Mouse (Mus musculus): ENCODE measurements around the gene Krtcap3. TPM values are rescaled to one million over a fixed set of nuclear protein-coding genes. Genes with fewer than 3 reads are reported as not detected.

Krtcap3 gene
- total and polyA plus RNA-seq, 3 experiments: 1.2 to 6.4 (median 1.5) TPM

- TF ChIP-seq POLR2A (IDR thresholded peaks at IDR 0.05; ENCODE audit: insufficient read depth, low read depth, low read length) (no peak), CTCF (IDR thresholded peaks at IDR 0.05) (no peak), EP300 (IDR thresholded peaks at IDR 0.05; ENCODE audit: insufficient read depth, low read depth, low read length) (no peak)
- H3K9ac ChIP-seq (ENCODE audit: low read depth, low read length): no peak overlapping the region
- WGBS: 44% methylated on average over 7 of the region's 7 CpGs
- H3K27me3 ChIP-seq (ENCODE audit: control insufficient read depth, insufficient read depth, low read length): no peaks in the 10 kb centered on the region
- H3K4me3 ChIP-seq: no peak overlapping the region
- no peak overlapping the region for H3K27ac ChIP-seq
- peaks cover 5% of the 10 kb centered on the region for H3K79me2 ChIP-seq (replicated peaks; ENCODE audit: control insufficient read depth, insufficient read depth, low read length)
- no peak for DNase-seq
- intact Hi-C loops (cut with DNase I): no loop called here
- H3K36me3 ChIP-seq (ENCODE audit: control insufficient read depth, insufficient read depth, low read length): peaks cover 7% of the 10 kb centered on the region
- peaks cover 6% of the 10 kb centered on the region for H3K4me1 ChIP-seq (ENCODE audit: control insufficient read depth, insufficient read depth, low read length)
These were observed 33.2 kb upstream of the Krtcap3 start for GRCm38 (mm10) chr5:31218294-31218693.

GRCm38 (mm10) chr5:31219070-31219469, 32.4 kb upstream of the Krtcap3 start:
- Histone ChIP-seq H3K9ac (ENCODE audit: low read depth, low read length) (no peak overlapping the region), H3K27me3 (ENCODE audit: control insufficient read depth, insufficient read depth, low read length) (no peaks in the 10 kb centered on the region), H3K4me3 (peak overlapping the region; percentile 98), H3K79me2 (replicated peaks; ENCODE audit: control insufficient read depth, insufficient read depth, low read length) (peaks cover 5% of the 10 kb centered on the region), H3K4me1 (ENCODE audit: control insufficient read depth, insufficient read depth, low read length) (peaks cover 6% of the 10 kb centered on the region), H3K36me3 (ENCODE audit: control insufficient read depth, insufficient read depth, low read length) (peaks cover 7% of the 10 kb centered on the region), H3K27ac (no peak overlapping the region)
- no peak for TF ChIP-seq EP300 (IDR thresholded peaks at IDR 0.05; ENCODE audit: insufficient read depth, low read depth, low read length)
- peak; percentile 65 for TF ChIP-seq CTCF (IDR thresholded peaks at IDR 0.05)
- 0% methylated on average over 2 of the region's 2 CpGs for WGBS
- intact Hi-C loops (cut with DNase I): no loop called here
- DNase-seq: no peak

GRCm38 (mm10) chr5:31219474-31219873, 32.0 kb upstream of the Krtcap3 start:
- Histone ChIP-seq H3K4me1 (ENCODE audit: control insufficient read depth, insufficient read depth, low read length) (peaks cover 6% of the 10 kb centered on the region), H3K9ac (ENCODE audit: low read depth, low read length) (peak overlapping the region; percentile 94), H3K36me3 (ENCODE audit: control insufficient read depth, insufficient read depth, low read length) (peaks cover 7% of the 10 kb centered on the region), H3K79me2 (replicated peaks; ENCODE audit: control insufficient read depth, insufficient read depth, low read length) (peaks cover 5% of the 10 kb centered on the region), H3K27me3 (ENCODE audit: control insufficient read depth, insufficient read depth, low read length) (no peaks in the 10 kb centered on the region), H3K27ac (peak overlapping the region; percentile 92), H3K4me3 (peak overlapping the region; percentile 98)
- intact Hi-C loops (cut with DNase I): no loop called here
- under 1% methylated on average over 11 of the region's 11 CpGs for WGBS
- no peak for TF ChIP-seq POLR2A (IDR thresholded peaks at IDR 0.05; ENCODE audit: insufficient read depth, low read depth, low read length)
- TF ChIP-seq CTCF (IDR thresholded peaks at IDR 0.05): no peak
- TF ChIP-seq EP300 (IDR thresholded peaks at IDR 0.05; ENCODE audit: insufficient read depth, low read depth, low read length): no peak
- DNase-seq: no peak

- H3K4me3 ChIP-seq: peak overlapping the region; percentile 98
- H3K27ac ChIP-seq: peak overlapping the region; percentile 92
- peaks cover 7% of the 10 kb centered on the region for H3K36me3 ChIP-seq (ENCODE audit: control insufficient read depth, insufficient read depth, low read length)
- peak; percentile 47 for TF ChIP-seq CTCF (IDR thresholded peaks at IDR 0.05)
- no peak for TF ChIP-seq POLR2A (IDR thresholded peaks at IDR 0.05; ENCODE audit: insufficient read depth, low read depth, low read length)
- no peak for TF ChIP-seq EP300 (IDR thresholded peaks at IDR 0.05; ENCODE audit: insufficient read depth, low read depth, low read length)
- intact Hi-C loops (cut with DNase I): loop anchor here (1.0 to 5.0 kb wide), 5 partner anchors 17 to 107 kb away; partner anchors contain the start of genes Ift172, Mpv17, Nrbp1 and Zfp513
- H3K27me3 ChIP-seq (ENCODE audit: control insufficient read depth, insufficient read depth, low read length): no peaks in the 10 kb centered on the region
- under 1% methylated on average over 40 of the region's 40 CpGs for WGBS
- H3K4me1 ChIP-seq (ENCODE audit: control insufficient read depth, insufficient read depth, low read length): peaks cover 6% of the 10 kb centered on the region
- DNase-seq: no peak
- H3K79me2 ChIP-seq (replicated peaks; ENCODE audit: control insufficient read depth, insufficient read depth, low read length): peaks cover 4% of the 10 kb centered on the region
- H3K9ac ChIP-seq (ENCODE audit: low read depth, low read length): peak overlapping the region; percentile 94
These were observed 31.5 kb upstream of the Krtcap3 start for GRCm38 (mm10) chr5:31219911-31220447.

GRCm38 (mm10) chr5:31220448-31221303, 30.8 kb upstream of the Krtcap3 start, which contains the start of gene Ppm1g:
Ppm1g (minus strand) TSS chr5:31220687.
- Histone ChIP-seq H3K36me3 (ENCODE audit: control insufficient read depth, insufficient read depth, low read length) (peaks cover 7% of the 10 kb centered on the region), H3K79me2 (replicated peaks; ENCODE audit: control insufficient read depth, insufficient read depth, low read length) (peaks cover 4% of the 10 kb centered on the region), H3K9ac (ENCODE audit: low read depth, low read length) (peak within 1 kb of the TSS; percentile 94), H3K27ac (peak within 1 kb of the TSS; percentile 92), H3K27me3 (ENCODE audit: control insufficient read depth, insufficient read depth, low read length) (no peaks in the 10 kb centered on the region), H3K4me1 (ENCODE audit: control insufficient read depth, insufficient read depth, low read length) (peaks cover 6% of the 10 kb centered on the region), H3K4me3 (peak within 1 kb of the TSS; percentile 98)
- intact Hi-C loops (cut with DNase I): loop anchor here (1.0 to 5.0 kb wide), 5 partner anchors 18 to 107 kb away; partner anchors contain the start of genes Ift172, Mpv17, Nrbp1 and Zfp513
- under 1% methylated on average over 70 of the region's 70 CpGs for WGBS
- TF ChIP-seq CTCF (IDR thresholded peaks at IDR 0.05) (no peak), POLR2A (IDR thresholded peaks at IDR 0.05; ENCODE audit: insufficient read depth, low read depth, low read length) (peak; percentile 96)
- DNase-seq: peak; percentile 98 to 100
